Mouse (Mus musculus): ENCODE data around the gene Trp53. TPM values are rescaled to one million over a fixed set of nuclear protein-coding genes. Genes with fewer than 3 reads are reported as not detected.
"Not testable (repeated sequence)": the region's sequence is repeated elsewhere in the genome, so short reads cannot be mapped to it uniquely, and the experiment has no call there.

Trp53 gene
- polyA plus RNA-seq, 1 experiment from 2014 or later: 120 TPM

DNA sequence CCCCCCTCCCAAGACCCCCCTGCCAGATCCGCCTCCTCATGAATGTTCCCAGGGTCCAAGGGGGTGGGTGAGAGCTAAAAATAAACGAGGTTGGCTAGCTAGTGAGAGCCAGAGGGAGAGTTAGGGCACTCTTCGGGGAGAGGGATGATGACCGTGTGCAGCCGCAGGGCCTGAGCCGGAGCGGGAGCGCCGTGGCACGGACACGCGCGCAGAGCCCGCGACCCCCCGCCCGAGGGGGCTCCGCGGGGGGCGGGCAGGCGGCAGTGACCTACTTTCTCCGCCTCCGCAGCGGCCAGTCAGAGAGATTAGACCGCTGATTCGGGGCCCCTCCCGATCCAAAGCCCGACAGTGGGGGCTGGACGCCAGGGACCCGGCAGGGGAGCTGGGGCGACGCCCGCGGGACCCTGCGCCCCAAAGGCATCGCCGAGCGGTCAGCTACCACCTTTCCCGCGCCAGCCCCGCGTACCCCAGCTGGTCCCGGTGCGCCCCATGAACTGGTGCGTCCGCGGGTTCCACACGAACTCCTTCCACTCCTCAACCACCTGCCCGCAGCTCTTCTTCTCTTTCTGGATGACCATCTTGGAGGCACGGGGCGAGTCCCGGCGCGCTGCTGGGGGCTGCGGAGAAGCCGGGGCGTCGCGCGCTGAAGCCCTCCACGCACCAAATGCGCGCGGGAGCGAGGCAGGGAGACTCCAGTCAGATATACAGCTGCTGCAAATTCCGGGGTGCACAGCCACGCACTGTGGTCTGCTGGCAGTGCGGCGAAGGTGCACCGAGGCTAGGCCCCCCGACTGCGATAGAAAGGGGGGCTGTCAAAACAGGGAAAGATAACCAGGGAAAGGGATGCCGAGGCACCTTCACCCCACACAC, 24.9 kb downstream of the Trp53 start:
- peak; percentile 62 for ATAC-seq (ENCODE audit: low FRiP score)
- H3K9ac ChIP-seq: peak overlapping the region; percentile 75
- H3K4me3 ChIP-seq (replicated peaks): peak overlapping the region; percentile 60
- H3K4me2 ChIP-seq: peak overlapping the region; percentile 97
- H3K4me1 ChIP-seq: peaks cover 31% of the 10 kb centered on the region
- no peaks in the 10 kb centered on the region for H3K36me3 ChIP-seq (replicated peaks)
- WGBS: under 1% methylated on average over 73 of the region's 73 CpGs
- peaks cover 20% of the 10 kb centered on the region for H3K27me3 ChIP-seq
- no peaks in the 10 kb centered on the region for H3K9me3 ChIP-seq
- no peak overlapping the region; the same call in 1 of the 2 replicates for H3K27ac ChIP-seq

DNA sequence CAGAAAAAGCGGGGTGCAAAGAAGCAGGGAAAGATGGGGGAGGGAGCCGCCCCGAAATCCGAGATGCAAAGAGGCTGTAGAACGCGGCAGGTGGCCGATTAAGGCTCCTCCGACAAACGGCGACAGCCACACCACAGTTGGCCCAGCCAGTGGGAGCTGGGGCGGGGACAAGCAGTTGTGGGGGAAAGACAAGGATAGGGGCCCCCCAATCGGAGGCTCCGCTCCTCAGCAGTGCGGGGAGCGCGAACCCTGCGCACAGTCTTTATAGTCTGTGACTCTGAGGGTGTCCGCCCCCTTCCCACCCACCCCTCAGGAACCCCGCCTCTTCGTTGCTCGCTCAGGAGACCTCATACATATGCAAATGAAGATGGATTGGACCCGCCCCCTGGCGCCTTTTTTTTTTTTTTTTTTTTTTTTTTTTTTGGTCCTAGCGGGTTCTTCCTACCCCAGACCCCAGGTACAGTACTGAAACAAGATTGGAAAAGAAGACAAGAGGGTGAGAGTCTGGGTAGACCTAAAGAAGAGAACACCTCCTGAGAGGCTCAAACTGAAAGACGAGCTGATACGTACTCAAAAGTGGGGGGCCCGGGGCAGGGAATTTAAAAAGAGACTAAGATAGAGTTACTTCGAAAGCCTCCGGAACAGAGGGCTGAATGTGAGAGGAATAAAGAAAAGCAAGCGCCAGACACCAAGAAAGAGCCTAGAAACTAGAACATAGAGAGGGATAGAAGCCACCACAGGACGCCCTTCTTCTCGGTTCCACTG, 25.7 kb downstream of the Trp53 start, which contains the start of gene Atp1b2:
Gene Atp1b2 (minus strand): TSS at position 217 of the 765 bp plus-strand sequence.
- Histone ChIP-seq H3K4me1 (peaks cover 22% of the 10 kb centered on the region), H3K27ac (peak within 1 kb of the TSS; percentile 50), H3K36me3 (replicated peaks) (no peaks in the 10 kb centered on the region), H3K4me2 (peak within 1 kb of the TSS; percentile 97), H3K4me3 (replicated peaks) (peak within 1 kb of the TSS; percentile 60), H3K27me3 (peaks cover 20% of the 10 kb centered on the region), H3K9me3 (no peaks in the 10 kb centered on the region), H3K9ac (peak within 1 kb of the TSS; percentile 75)
- 2% methylated on average over 32 of the region's 32 CpGs for WGBS
- ATAC-seq (ENCODE audit: low FRiP score): peak; percentile 92

DNA sequence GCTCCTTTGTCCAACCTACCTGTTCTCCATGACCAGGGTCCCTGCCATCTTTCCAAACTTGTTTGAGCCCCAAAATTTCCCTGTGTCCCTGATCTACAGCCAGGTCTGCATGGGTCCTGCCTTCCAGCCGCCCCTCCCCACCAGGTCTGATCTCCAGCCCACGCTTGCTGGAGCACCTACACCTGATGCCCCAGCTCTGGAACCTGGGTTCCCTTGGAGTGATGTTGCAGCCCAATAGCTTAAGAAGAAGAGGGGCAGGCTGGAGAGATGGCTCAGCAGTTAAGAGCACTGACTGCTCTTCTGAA, 26.3 kb downstream of the Trp53 start:
- peak overlapping the region; percentile 97 for H3K4me2 ChIP-seq
- peaks cover 17% of the 10 kb centered on the region for H3K27me3 ChIP-seq
- no peaks in the 10 kb centered on the region for H3K36me3 ChIP-seq (replicated peaks)
- H3K27ac ChIP-seq: no peak overlapping the region
- peaks cover 20% of the 10 kb centered on the region for H3K4me1 ChIP-seq
- peak overlapping the region; percentile 60 for H3K4me3 ChIP-seq (replicated peaks)
- ATAC-seq (ENCODE audit: low FRiP score): no peak
- no peak overlapping the region for H3K9ac ChIP-seq
- WGBS: 55% methylated on average over 2 of the region's 2 CpGs
- H3K9me3 ChIP-seq: no peaks in the 10 kb centered on the region

DNA sequence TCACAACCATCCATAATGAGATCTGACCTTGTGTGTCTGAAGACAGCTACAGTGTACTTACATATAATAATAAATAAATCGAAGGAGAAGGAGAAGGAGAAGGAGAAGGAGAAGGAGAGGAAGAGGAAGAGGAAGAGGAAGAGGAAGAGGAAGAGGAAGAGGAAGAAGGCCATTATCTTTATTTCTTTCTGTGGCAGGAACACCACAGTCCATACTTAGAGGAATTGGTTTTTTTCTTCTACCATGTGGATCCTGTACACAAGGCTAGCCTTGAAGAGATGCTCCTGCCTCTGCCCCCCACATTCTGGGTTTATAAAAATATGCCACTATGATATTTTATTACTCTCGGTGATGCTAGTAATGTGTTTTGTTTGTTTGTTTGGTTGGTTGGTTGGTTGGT, 26.7 kb downstream of the Trp53 start:
- no peak overlapping the region for H3K27ac ChIP-seq
- no peak for ATAC-seq (ENCODE audit: low FRiP score)
- no peaks in the 10 kb centered on the region for H3K9me3 ChIP-seq
- no peak overlapping the region for H3K4me3 ChIP-seq (replicated peaks)
- H3K36me3 ChIP-seq (replicated peaks): no peaks in the 10 kb centered on the region
- 84% methylated on average over 2 of the region's 2 CpGs for WGBS
- H3K4me1 ChIP-seq: peaks cover 20% of the 10 kb centered on the region
- H3K27me3 ChIP-seq: peaks cover 17% of the 10 kb centered on the region
- H3K9ac ChIP-seq: no peak overlapping the region
- no peak overlapping the region for H3K4me2 ChIP-seq

DNA sequence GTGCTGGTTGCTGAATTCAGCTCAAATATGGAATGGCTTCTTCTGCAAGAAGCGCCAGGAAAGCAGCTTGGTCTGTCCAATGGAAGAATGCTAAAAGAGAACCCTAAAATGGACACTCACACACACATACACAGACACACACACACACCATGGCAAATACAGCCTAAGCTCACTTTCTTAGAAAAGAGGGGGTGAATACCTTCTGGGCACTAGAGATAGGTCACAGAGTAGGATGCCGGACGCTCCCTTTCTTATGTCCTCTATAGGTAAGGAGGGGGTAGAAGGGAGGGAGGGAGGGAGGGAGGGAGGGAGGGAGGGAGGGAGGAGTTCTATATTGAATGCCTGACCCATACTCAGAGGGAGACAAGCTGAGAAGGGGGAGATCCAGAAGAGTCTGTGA, 28.4 kb downstream of the Trp53 start:
- H3K9ac ChIP-seq: no peak overlapping the region
- H3K4me3 ChIP-seq (replicated peaks): no peak overlapping the region
- no peak for ATAC-seq (ENCODE audit: low FRiP score)
- H3K9me3 ChIP-seq: no peaks in the 10 kb centered on the region
- WGBS: 87% methylated on average over 3 of the region's 3 CpGs
- H3K4me2 ChIP-seq: no peak overlapping the region
- peaks cover 21% of the 10 kb centered on the region for H3K4me1 ChIP-seq
- peaks cover 10% of the 10 kb centered on the region for H3K27me3 ChIP-seq
- no peak overlapping the region for H3K27ac ChIP-seq
- no peaks in the 10 kb centered on the region for H3K36me3 ChIP-seq (replicated peaks)

DNA sequence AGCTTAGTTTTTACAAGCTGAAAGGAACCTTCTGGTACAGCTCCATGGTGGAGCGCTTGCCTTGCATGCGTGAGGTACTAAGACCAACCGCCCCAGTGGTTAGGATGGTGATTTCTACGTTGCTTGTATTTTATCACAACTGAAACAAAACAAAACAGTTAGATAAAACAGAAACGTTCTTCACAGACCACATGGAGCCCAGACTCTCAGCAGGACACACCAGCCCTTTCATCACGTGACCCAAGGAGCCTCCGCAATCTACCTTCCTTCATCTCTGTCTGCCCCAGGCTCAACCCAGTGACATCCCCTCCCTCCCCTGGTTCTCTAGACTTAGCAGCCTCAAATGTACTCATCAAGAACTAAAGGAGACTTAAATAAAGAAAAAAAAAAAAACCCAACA, 29.3 kb downstream of the Trp53 start:
- no peaks in the 10 kb centered on the region for H3K9me3 ChIP-seq

DNA sequence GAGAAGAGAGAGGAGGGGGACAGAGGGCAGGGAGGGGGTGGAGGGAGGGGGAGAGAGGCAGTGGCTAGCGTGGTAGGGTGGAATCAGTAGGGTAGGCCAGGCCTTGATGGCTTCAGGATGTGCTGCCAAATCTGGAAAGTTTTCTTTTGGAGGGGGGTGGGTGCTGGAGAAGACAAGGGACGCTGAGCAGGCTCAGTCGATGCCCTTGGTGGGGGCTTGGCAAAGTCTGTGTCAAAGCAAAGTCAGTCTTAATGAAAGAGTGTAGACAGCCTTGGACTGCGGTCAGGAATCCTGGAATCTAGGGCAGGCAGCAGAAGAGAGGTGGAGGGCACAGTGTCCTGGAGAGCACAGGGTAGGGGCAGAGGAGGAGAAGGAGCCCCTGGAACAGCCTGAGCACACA, 30.7 kb downstream of the Trp53 start:
- H3K9ac ChIP-seq: no peak overlapping the region
- H3K36me3 ChIP-seq (replicated peaks): no peaks in the 10 kb centered on the region
- no peaks in the 10 kb centered on the region for H3K9me3 ChIP-seq
- no peak overlapping the region for H3K4me3 ChIP-seq (replicated peaks)
- H3K4me2 ChIP-seq: no peak overlapping the region
- H3K27ac ChIP-seq: no peak overlapping the region
- peaks cover 1% of the 10 kb centered on the region; the same call in 1 of the 2 replicates for H3K27me3 ChIP-seq
- H3K4me1 ChIP-seq: peaks cover 10% of the 10 kb centered on the region
- WGBS: 79% methylated on average over 4 of the region's 4 CpGs
- ATAC-seq (ENCODE audit: low FRiP score): no peak

More for the DNA sequence above, 29.3 kb downstream of the Trp53 start:
- peaks cover 19% of the 10 kb centered on the region for H3K4me1 ChIP-seq
- H3K9ac ChIP-seq: no peak overlapping the region
- no peak overlapping the region for H3K4me2 ChIP-seq
- ATAC-seq (ENCODE audit: low FRiP score): no peak
- H3K27me3 ChIP-seq: peaks cover 3% of the 10 kb centered on the region
- H3K27ac ChIP-seq: no peak overlapping the region
- WGBS: 66% methylated on average over 7 of the region's 7 CpGs
- H3K4me3 ChIP-seq (replicated peaks): no peak overlapping the region
- no peaks in the 10 kb centered on the region for H3K36me3 ChIP-seq (replicated peaks)

DNA sequence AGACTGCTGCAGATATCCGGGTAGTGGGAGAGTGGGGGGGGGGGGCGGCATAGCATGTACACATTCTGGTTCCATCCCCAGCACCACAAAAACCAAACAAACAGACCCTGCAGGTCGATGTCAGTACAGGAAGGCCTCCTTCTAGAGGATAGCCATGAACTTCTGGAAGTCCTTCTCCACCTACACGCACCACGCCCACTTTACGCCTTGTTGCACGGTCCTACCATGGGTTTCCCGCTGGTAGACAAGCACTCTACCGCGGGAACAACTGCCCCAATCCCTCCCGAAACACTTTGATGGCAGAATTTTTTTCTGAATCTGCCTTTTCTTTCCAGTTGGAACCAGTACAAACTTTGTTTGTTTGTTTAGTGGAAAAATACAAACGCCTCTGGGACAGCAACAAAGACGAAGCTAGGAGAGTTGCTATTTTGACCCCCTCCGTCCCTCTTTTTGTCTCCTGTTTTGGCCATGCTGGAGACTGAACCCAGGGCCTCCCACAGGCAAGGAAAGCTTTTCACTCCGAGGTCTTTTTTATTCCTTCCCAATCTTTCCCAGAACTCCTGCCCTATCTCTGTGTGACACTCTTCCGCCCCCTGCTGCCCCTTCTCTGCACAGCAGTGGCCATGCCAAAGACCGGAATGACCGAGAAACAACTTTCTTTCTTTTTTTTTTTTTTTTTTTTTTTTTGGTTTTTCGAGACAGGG, 33.5 kb downstream of the Trp53 start:
- Histone ChIP-seq H3K4me1 (peaks cover 5% of the 10 kb centered on the region), H3K36me3 (replicated peaks) (no peaks in the 10 kb centered on the region), H3K27me3 (peaks cover 4% of the 10 kb centered on the region; the same call in 1 of the 2 replicates), H3K4me2 (peak overlapping the region; percentile 29), H3K9me3 (no peaks in the 10 kb centered on the region), H3K4me3 (replicated peaks) (no peak overlapping the region), H3K9ac (0 out of 2 replicates have a peak overlapping the region, but pooled peaks have one; percentile 0), H3K27ac (no peak overlapping the region)
- 0 out of 2 replicates have a peak, but pooled peaks have one; percentile 67 for ATAC-seq (ENCODE audit: low FRiP score)
- 5% methylated on average over 19 of the region's 19 CpGs for WGBS

DNA sequence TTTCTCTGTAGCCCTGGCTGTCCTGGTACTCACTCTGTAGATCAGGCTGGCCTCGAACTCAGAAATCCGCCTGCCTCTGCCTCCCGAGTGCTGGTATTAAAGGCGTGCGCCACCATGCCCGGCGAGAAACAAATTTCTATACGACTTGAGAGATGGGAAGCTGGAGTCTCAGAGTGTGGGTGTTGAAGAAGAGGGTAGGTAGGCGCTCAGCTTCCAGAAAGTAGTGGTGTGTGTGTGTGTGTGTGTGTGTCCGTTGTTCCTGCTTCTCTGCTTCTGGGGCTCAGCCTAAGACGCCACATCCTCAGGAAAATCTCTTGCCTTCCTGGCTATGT, 34.1 kb downstream of the Trp53 start:
- H3K27me3 ChIP-seq; ATAC-seq (ENCODE audit: low FRiP score); H3K4me3 ChIP-seq (replicated peaks); H3K9ac ChIP-seq; H3K4me1 ChIP-seq; H3K27ac ChIP-seq; H3K36me3 ChIP-seq (replicated peaks); H3K4me2 ChIP-seq; H3K9me3 ChIP-seq: not testable (repeated sequence)
- 56% methylated on average over 11 of the region's 11 CpGs for WGBS

DNA sequence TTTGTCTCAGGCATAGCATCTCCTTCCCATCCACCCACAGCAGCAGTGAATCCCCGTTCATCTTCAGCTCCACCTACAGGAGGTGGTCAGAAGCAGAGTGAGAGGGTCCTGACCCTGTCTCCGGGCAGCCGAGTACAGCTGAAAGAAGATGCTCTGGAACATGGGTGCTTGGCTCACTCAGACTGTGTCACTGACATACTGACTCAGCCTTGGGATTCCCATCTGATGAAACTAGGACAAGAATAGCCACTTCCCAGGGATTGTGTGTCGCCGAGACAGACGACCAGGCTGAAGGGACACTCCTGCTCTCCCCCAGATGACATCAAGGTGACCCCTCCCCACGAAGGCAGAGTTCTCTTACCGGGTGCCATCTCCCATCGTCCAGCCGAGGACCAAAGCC, 36.6 kb downstream of the Trp53 start:
- H3K4me1 ChIP-seq: peaks cover 8% of the 10 kb centered on the region
- 52% methylated on average over 10 of the region's 10 CpGs for WGBS
- no peaks in the 10 kb centered on the region for H3K9me3 ChIP-seq
- H3K36me3 ChIP-seq (replicated peaks): no peaks in the 10 kb centered on the region
- H3K4me2 ChIP-seq: no peak overlapping the region
- ATAC-seq (ENCODE audit: low FRiP score): no peak
- peaks cover 4% of the 10 kb centered on the region; the same call in 1 of the 2 replicates for H3K27me3 ChIP-seq
- no peak overlapping the region for H3K4me3 ChIP-seq (replicated peaks)
- no peak overlapping the region for H3K27ac ChIP-seq
- H3K9ac ChIP-seq: no peak overlapping the region

DNA sequence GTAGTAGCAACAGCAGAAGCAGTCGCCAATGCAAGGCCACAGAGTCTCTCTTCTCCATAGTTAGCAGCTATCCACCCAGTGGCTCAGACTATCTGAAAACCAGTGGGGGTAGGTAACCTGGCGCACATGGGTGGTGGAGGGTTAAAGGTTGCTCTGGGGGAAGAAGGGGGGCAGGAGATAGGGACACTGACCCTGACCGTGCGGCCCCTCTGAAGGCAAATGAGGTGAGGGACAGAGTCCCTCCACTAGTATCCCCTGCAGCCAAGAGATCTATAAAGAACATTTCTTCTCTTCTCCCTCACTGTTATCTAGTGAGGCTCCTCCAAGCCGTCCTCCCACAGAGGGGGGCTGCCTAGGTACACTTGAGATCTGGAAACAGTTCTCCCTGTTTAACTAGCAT, 37.6 kb downstream of the Trp53 start, which contains the start of gene Shbg:
Gene Shbg (minus strand): TSS at position 101 of the 400 bp plus-strand sequence.
- Histone ChIP-seq H3K27ac (no peak within 1 kb of the TSS), H3K4me1 (peaks cover 18% of the 10 kb centered on the region), H3K36me3 (replicated peaks) (no peaks in the 10 kb centered on the region), H3K4me2 (no peak within 1 kb of the TSS), H3K27me3 (peaks cover 4% of the 10 kb centered on the region; the same call in 1 of the 2 replicates), H3K4me3 (replicated peaks) (no peak within 1 kb of the TSS), H3K9ac (no peak within 1 kb of the TSS), H3K9me3 (no peaks in the 10 kb centered on the region)
- ATAC-seq (ENCODE audit: low FRiP score): no peak
- 82% methylated on average over 5 of the region's 5 CpGs for WGBS

All from forebrain, embryonic 12.5 days (tissue).